Mouse (Mus musculus): ENCODE results near the gene Tmco5b. TPM values are rescaled to one million over a fixed set of nuclear protein-coding genes. Genes with fewer than 3 reads are reported as not detected.

Tmco5b gene
- not detected for total RNA-seq (2021)
- long read RNA-seq, experiment 1, result 0 reads
- long read RNA-seq, experiment 2, result 0 reads

- no peak for DNase-seq
These were observed at the start of gene Tmco5b for GRCm38 (mm10) chr2:113285432-113285831. Gene Tmco5b, plus strand, starts transcription at chr2:113285732.

GRCm38 (mm10) chr2:113236993-113237392 lies 48.5 kb upstream of the Tmco5b start:
- no peak for DNase-seq

- no peak for DNase-seq
These were observed 46.7 kb upstream of the Tmco5b start for GRCm38 (mm10) chr2:113238871-113239270.

GRCm38 (mm10) chr2:113302349-113303239 lies 17.1 kb downstream of the Tmco5b start:
- peak; percentile 22 for DNase-seq

GRCm38 (mm10) chr2:113303240-113303538 lies 17.7 kb downstream of the Tmco5b start:
- no peak for DNase-seq

- DNase-seq, result peak; percentile 84
These were observed 19.8 kb downstream of the Tmco5b start for GRCm38 (mm10) chr2:113305339-113305738.

- DNase-seq, result no peak
These were observed 25.7 kb downstream of the Tmco5b start for GRCm38 (mm10) chr2:113311211-113311610.

- peak; percentile 41 for DNase-seq
These were observed 37.5 kb downstream of the Tmco5b start for GRCm38 (mm10) chr2:113323016-113323415.

- no peak for DNase-seq
These were observed 48.4 kb downstream of the Tmco5b start for GRCm38 (mm10) chr2:113333799-113334541.

- DNase-seq, result no peak
These were observed 50.2 kb downstream of the Tmco5b start for GRCm38 (mm10) chr2:113335561-113336294.

- DNase-seq, result no peak
These were observed 59.0 kb downstream of the Tmco5b start for GRCm38 (mm10) chr2:113344536-113344935.

Other genes with a start within 250 kb of the Tmco5b start
- 1 to 10 TPM in 1 of 2 experiments, under 1 TPM in 1; 0.30 to 3.4 TPM for gene Ryr3, start 68.6 kb upstream of the Tmco5b start, total RNA-seq (2021)
- gene Fmn1, start 42.0 kb downstream of the Tmco5b start, total RNA-seq (2021), result 1 to 10 TPM; 2.1 to 4.2 TPM

Data from adrenal gland, postnatal 10 days (tissue).